Mouse (Mus musculus) stomach, embryonic 16.5 days (tissue): Measurements from ENCODE around the gene Crygs. TPM values are rescaled to one million over a fixed set of nuclear protein-coding genes. Genes with fewer than 3 reads are reported as not detected.

Source experiments
- ATAC-seq: fragments of 200-750 bp; cut with Nextera tagmentation; 2 replicates; pipeline ENCODE4 v1.8.0; 2017; ENCODE audit warnings: moderate number of reproducible peaks, moderate TSS enrichment; ENCODE audit not compliant: insufficient read depth, low FRiP score
- H3K27ac ChIP-seq: fragments of 300-500 bp; sonication (generic); 2 replicates; pipeline ENCODE4 v1.5.1; 2014; ENCODE audit warnings: low read length
- H3K27me3 ChIP-seq: fragments of 300-500 bp; sonication (generic); 2 replicates; pipeline ENCODE4 v1.6.1; 2014; ENCODE audit warnings: low read length, control low read depth, mixed read lengths; ENCODE audit not compliant: control insufficient read depth, insufficient read depth
- H3K36me3 ChIP-seq: fragments of 300-500 bp; sonication (generic); 2 replicates; pipeline ENCODE4 v1.6.1; 2014; ENCODE audit warnings: low read length; ENCODE audit not compliant: control insufficient read depth, insufficient read depth
- H3K4me1 ChIP-seq: fragments of 300-500 bp; sonication (generic); 2 replicates; pipeline ENCODE4 v1.6.1; 2014; ENCODE audit warnings: low read length, control low read depth, mixed read lengths; ENCODE audit not compliant: control insufficient read depth, insufficient read depth
- H3K4me2 ChIP-seq: fragments of 300-500 bp; sonication (generic); 2 replicates; pipeline ENCODE4 v1.6.1; 2014; ENCODE audit warnings: low read depth, low read length, mixed read lengths
- H3K4me3 ChIP-seq: fragments of 300-500 bp; sonication (generic); replicated peaks from 2 replicates; pipeline ENCODE4 v1.5.1; 2014; ENCODE audit warnings: mild to moderate bottlenecking, low read length
- H3K9ac ChIP-seq: fragments of 300-500 bp; sonication (generic); 2 replicates; pipeline ENCODE4 v1.6.1; 2014; ENCODE audit warnings: low read length
- H3K9me3 ChIP-seq: fragments of 300-500 bp; sonication (generic); replicated peaks from 2 replicates; pipeline ENCODE4 v1.6.1; 2016; ENCODE audit warnings: low read length, control low read depth; ENCODE audit not compliant: control insufficient read depth
- WGBS: fragments of 180-500 bp; shearing (Covaris S2); extraction: QIAGEN DNeasy Blood & Tissue Kit; methylation state at CpG from one replicate; pipeline ENCODE4 v1.1.7; 2014; 5-methylcytosine and 5-hydroxymethylcytosine counted together
- polyA plus RNA-seq: library from polyadenylated mRNA; unstranded; fragments of >200 nt; fragmentation: Nextera tagmentation; extraction: Ambion mirVana; gene quantifications from 2 replicates; pipeline ENCODE4 v1.2.1, GENCODE M21; 2015

Crygs gene
- polyA plus RNA-seq, 1 experiment from 2014 or later, result not detected

- Histone ChIP-seq H3K4me3 (no peak overlapping the region), H3K9me3 (no peaks in the 10 kb centered on the region), H3K27ac (no peak overlapping the region), H3K36me3 (no peaks in the 10 kb centered on the region), H3K4me1 (no peaks in the 10 kb centered on the region), H3K9ac (no peak overlapping the region), H3K4me2 (no peak overlapping the region), H3K27me3 (no peaks in the 10 kb centered on the region)
- 61% methylated on average over 8 of the region's 8 CpGs for WGBS
- no peak for ATAC-seq
These were observed 42.7 kb downstream of the Crygs start for GRCm38 (mm10) chr16:22768661-22769060.

DNA sequence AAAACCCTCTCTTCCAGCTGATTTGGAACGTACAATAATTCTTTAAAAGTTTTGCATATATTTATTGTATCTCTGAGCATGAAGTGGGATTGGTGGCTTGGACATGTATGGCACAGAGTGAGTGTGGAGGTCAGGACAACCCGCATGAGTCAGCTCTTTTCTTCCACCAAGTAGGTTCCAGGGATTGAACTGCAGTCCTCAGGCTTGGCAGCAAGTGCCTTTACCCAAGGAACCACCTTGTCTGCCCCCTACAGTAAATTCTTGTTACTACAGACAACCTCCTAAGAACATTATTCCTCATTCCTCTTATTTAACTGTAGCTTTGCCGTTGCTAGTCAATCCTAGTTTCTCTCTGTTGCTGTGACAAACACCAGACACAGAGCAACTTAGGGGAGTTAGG lies 44.0 kb downstream of the Crygs start:
- H3K27me3 ChIP-seq, result no peaks in the 10 kb centered on the region
- 89% methylated on average over 3 of the region's 3 CpGs for WGBS
- no peaks in the 10 kb centered on the region for H3K36me3 ChIP-seq
- H3K4me1 ChIP-seq, result no peaks in the 10 kb centered on the region
- no peak overlapping the region for H3K9ac ChIP-seq
- H3K27ac ChIP-seq, result no peak overlapping the region
- H3K4me3 ChIP-seq, result no peak overlapping the region
- no peak overlapping the region for H3K4me2 ChIP-seq
- no peaks in the 10 kb centered on the region for H3K9me3 ChIP-seq
- no peak for ATAC-seq

- Histone ChIP-seq H3K27me3 (no peaks in the 10 kb centered on the region), H3K4me3 (no peak overlapping the region), H3K9ac (no peak overlapping the region), H3K9me3 (no peaks in the 10 kb centered on the region), H3K36me3 (no peaks in the 10 kb centered on the region), H3K4me1 (no peaks in the 10 kb centered on the region), H3K4me2 (no peak overlapping the region), H3K27ac (no peak overlapping the region)
- no peak for ATAC-seq
- 75% methylated on average over 16 of the region's 16 CpGs for WGBS
These were observed 44.6 kb downstream of the Crygs start for GRCm38 (mm10) chr16:22766738-22767211.

DNA sequence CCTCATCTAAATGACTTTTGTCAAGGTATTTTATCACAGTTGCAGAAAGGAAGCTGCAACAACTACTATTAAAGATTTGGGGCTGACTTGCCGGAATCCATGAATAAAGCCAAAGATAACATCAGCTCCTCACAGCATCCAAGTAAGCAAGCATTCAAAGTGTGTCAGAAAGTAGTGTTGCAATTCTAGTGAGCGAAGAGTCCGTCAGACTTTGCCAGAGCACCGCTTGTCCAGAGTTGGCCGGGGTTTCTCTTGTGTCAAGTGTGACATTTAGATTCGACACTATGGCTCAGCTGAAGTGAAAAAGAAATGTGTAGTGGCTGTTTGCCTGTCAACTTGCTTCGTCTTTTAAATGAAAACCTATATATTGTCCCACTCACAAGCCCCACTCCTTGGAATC lies 45.8 kb downstream of the Crygs start:
- Histone ChIP-seq H3K4me1 (no peaks in the 10 kb centered on the region), H3K27ac (no peak overlapping the region), H3K9me3 (peaks cover 2% of the 10 kb centered on the region; the same call in 1 of the 2 replicates), H3K27me3 (no peaks in the 10 kb centered on the region), H3K4me2 (no peak overlapping the region), H3K4me3 (no peak overlapping the region), H3K9ac (no peak overlapping the region), H3K36me3 (no peaks in the 10 kb centered on the region)
- no peak for ATAC-seq
- WGBS, result 90% methylated on average over 7 of the region's 7 CpGs

Other genes with a start within 250 kb of the Crygs start
- 1.3 and 2.1 TPM in 2 replicates for gene Dgkg, start 154.4 kb downstream of the Crygs start, polyA plus RNA-seq
- 29.8 and 38.3 TPM in 2 replicates for gene Tbccd1, start 46.1 kb upstream of the Crygs start, polyA plus RNA-seq
- gene Dnajb11, start 46.3 kb upstream of the Crygs start, polyA plus RNA-seq, result 99.9 and 109 TPM in 2 replicates
- 82.1 and 111 TPM in 2 replicates for gene Ahsg, start 79.7 kb upstream of the Crygs start, polyA plus RNA-seq
- 0.83 and 1.0 TPM in 2 replicates for gene Fetub, start 106.8 kb upstream of the Crygs start, polyA plus RNA-seq
- gene Hrg, start 139.5 kb upstream of the Crygs start, polyA plus RNA-seq, result not detected in 2 replicates
- gene Kng2, start 217.9 kb upstream of the Crygs start, polyA plus RNA-seq, result 1.8 and 2.4 TPM in 2 replicates
- gene Kng1, start 246.3 kb upstream of the Crygs start, polyA plus RNA-seq, result 23.8 and 31.9 TPM in 2 replicates